Mouse (Mus musculus) midbrain, embryonic 12.5 days (tissue): ENCODE results near the gene Thsd4. TPM values are rescaled to one million over a fixed set of nuclear protein-coding genes. Genes with fewer than 3 reads are reported as not detected.
"Not testable (repeated sequence)": the region's sequence is repeated elsewhere in the genome, so short reads cannot be mapped to it uniquely, and the experiment has no call there.

Experiments
- ATAC-seq: fragments of 200-750 bp; cut with Nextera tagmentation; 2 replicates; pipeline ENCODE4 v1.8.0; 2017; ENCODE audit warnings: low read depth, moderate TSS enrichment, moderate library complexity; ENCODE audit not compliant: low FRiP score
- H3K27ac ChIP-seq: fragments of 300-500 bp; sonication (generic); replicated peaks from 2 replicates; pipeline ENCODE4 v1.5.1; 2016; ENCODE audit warnings: mild to moderate bottlenecking
- H3K27me3 ChIP-seq: fragments of 300-500 bp; sonication (generic); 2 replicates; pipeline ENCODE4 v1.6.1; 2016; ENCODE audit warnings: mild to moderate bottlenecking
- H3K36me3 ChIP-seq: fragments of 300-500 bp; sonication (generic); 2 replicates; pipeline ENCODE4 v1.6.1; 2016
- H3K4me1 ChIP-seq: fragments of 300-500 bp; sonication (generic); 2 replicates; pipeline ENCODE4 v1.6.1; 2016
- H3K4me2 ChIP-seq: fragments of 300-500 bp; sonication (generic); replicated peaks from 2 replicates; pipeline ENCODE4 v1.6.1; 2016; ENCODE audit warnings: mild to moderate bottlenecking, moderate library complexity
- H3K4me3 ChIP-seq: fragments of 300-500 bp; sonication (generic); 2 replicates; pipeline ENCODE4 v1.5.1; 2016; ENCODE audit warnings: mild to moderate bottlenecking
- H3K9ac ChIP-seq: fragments of 300-500 bp; sonication (generic); replicated peaks from 2 replicates; pipeline ENCODE4 v1.6.1; 2016; ENCODE audit warnings: mild to moderate bottlenecking, moderate library complexity
- H3K9me3 ChIP-seq: fragments of 300-500 bp; sonication (generic); 2 replicates; pipeline ENCODE4 v1.6.1; 2016; ENCODE audit warnings: mild to moderate bottlenecking
- WGBS: fragments of 180-500 bp; shearing (Covaris S2); methylation state at CpG from one replicate; pipeline ENCODE4 v1.1.7; 2016; 5-methylcytosine and 5-hydroxymethylcytosine counted together
- polyA plus RNA-seq: library from polyadenylated mRNA; unstranded; fragments of >200 nt; fragmentation: Nextera tagmentation; extraction: Ambion mirVana; gene quantifications from 2 replicates; pipeline ENCODE4 v1.2.1, GENCODE M21; 2016

Thsd4 gene
- polyA plus RNA-seq, 1 experiment from 2014 or later, result 12.8 TPM

- not testable (repeated sequence) for H3K36me3 ChIP-seq, ATAC-seq, H3K9ac ChIP-seq, H3K9me3 ChIP-seq, H3K4me1 ChIP-seq, H3K4me2 ChIP-seq, H3K27ac ChIP-seq, H3K27me3 ChIP-seq, H3K4me3 ChIP-seq
- 90% methylated on average over 8 of the region's 8 CpGs for WGBS
Measured at GRCm38 (mm10) chr9:59935866-59936265, 586.0 kb downstream of the Thsd4 start.

- Histone ChIP-seq H3K9ac (no peak overlapping the region), H3K4me2 (no peak overlapping the region), H3K27me3 (no peaks in the 10 kb centered on the region), H3K4me3 (no peak overlapping the region), H3K4me1 (no peaks in the 10 kb centered on the region), H3K9me3 (peaks cover 3% of the 10 kb centered on the region; the same call in 1 of the 2 replicates), H3K27ac (no peak overlapping the region), H3K36me3 (peaks cover 14% of the 10 kb centered on the region; the same call in 1 of the 2 replicates)
- no peak for ATAC-seq
- WGBS, result 78% methylated on average over 3 of the region's 3 CpGs
Measured at GRCm38 (mm10) chr9:59930248-59930647, 591.6 kb downstream of the Thsd4 start.

Other genes starting within 250 kb of the Thsd4 start
- 59.4 and 60.2 TPM in 2 replicates for gene Lrrc49, start 166.1 kb upstream of the Thsd4 start, polyA plus RNA-seq
- 4.8 and 5.6 TPM in 2 replicates for gene Larp6, start 190.9 kb upstream of the Thsd4 start, polyA plus RNA-seq